Mouse (Mus musculus) small intestine, adult 2 months (tissue): ENCODE results near the gene Bak1. TPM values are rescaled to one million over a fixed set of nuclear protein-coding genes. Genes with fewer than 3 reads are reported as not detected.

ENCODE experiments used
- H3K27ac ChIP-seq: fragments of 200-500 bp; 2 replicates; pipeline ENCODE4 v1.5.1; 2012; ENCODE audit warnings: low read depth, low read length, control low read depth, inconsistent platforms; ENCODE audit not compliant: insufficient read depth
- H3K27me3 ChIP-seq: fragments of 200-500 bp; 2 replicates; pipeline ENCODE4 v1.6.1; 2012; ENCODE audit warnings: mild to moderate bottlenecking, moderate library complexity, low read length, inconsistent platforms; ENCODE audit not compliant: control insufficient read depth, insufficient read depth
- H3K36me3 ChIP-seq: fragments of 200-500 bp; 2 replicates; pipeline ENCODE4 v1.6.1; 2012; ENCODE audit warnings: mild to moderate bottlenecking, low read length, control low read depth, inconsistent platforms; ENCODE audit not compliant: control insufficient read depth, insufficient read depth
- H3K4me1 ChIP-seq: fragments of 200-500 bp; 2 replicates; pipeline ENCODE4 v1.6.1; 2012; ENCODE audit warnings: low read length, inconsistent platforms, mixed read lengths; ENCODE audit not compliant: control insufficient read depth, insufficient read depth, insufficient read length
- H3K4me3 ChIP-seq: fragments of 200-500 bp; 2 replicates; pipeline ENCODE4 v1.5.1; 2012; ENCODE audit warnings: low read depth, mild to moderate bottlenecking, control low read depth, inconsistent platforms, low read length, moderate library complexity
- CTCF ChIP-seq: fragments of 200-500 bp; IDR thresholded peaks from 2 replicates; pipeline ENCODE4 v1.5.1; 2012; ENCODE audit warnings: low read depth, mild to moderate bottlenecking, control low read depth, inconsistent platforms, low read length, moderate library complexity, mixed read lengths; ENCODE audit not compliant: insufficient replicate concordance, insufficient read length; ENCODE audit errors: extremely low read depth
- POLR2A ChIP-seq: fragments of 200-500 bp; IDR thresholded peaks from 2 replicates; pipeline ENCODE4 v1.6.1; 2012; ENCODE audit warnings: low read depth, mild to moderate bottlenecking, control low read depth, inconsistent platforms, low read length, moderate library complexity
- WGBS: fragments of 180-500 bp; shearing (Covaris S2); methylation state at CpG from one replicate; pipeline ENCODE4 v1.1.7; 2018; 5-methylcytosine and 5-hydroxymethylcytosine counted together
- polyA plus RNA-seq: library from polyadenylated mRNA; depleted of rRNA; stranded (reverse); fragments of >200 nt; gene quantifications from 2 replicates; pipeline ENCODE4 v1.2.3, GENCODE M21; 2012

Gene Bak1
- polyA plus RNA-seq, 1 experiment = 265 TPM

DNA sequence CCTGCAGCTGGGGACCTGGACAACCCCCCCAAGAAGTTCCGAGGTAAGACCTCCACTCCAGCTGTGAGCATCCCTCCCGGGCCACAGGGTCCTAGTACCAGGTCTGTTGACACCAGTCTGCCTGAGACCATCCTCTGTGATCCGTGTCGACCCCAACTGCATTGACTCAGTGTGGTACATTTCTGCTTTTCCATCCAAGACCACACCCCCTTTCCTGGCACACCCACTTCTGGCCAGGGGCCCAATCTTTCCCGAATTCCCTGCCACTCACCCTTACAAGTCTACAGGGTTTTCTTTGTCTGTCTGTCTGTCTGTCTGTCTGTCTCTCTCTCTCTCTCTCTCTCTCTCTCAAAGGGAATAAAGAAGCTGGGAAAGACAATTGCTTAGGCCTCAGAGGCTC is 44.3 kb upstream of the Bak1 start:
- H3K4me1 ChIP-seq = peaks cover 35% of the 10 kb centered on the region
- TF ChIP-seq POLR2A (no peak), CTCF (no peak)
- H3K27me3 ChIP-seq = no peaks in the 10 kb centered on the region
- no peak overlapping the region for H3K4me3 ChIP-seq
- H3K27ac ChIP-seq = no peak overlapping the region
- peaks cover 19% of the 10 kb centered on the region for H3K36me3 ChIP-seq
- whole genome bisulfite sequencing = 58% methylated on average over 5 of the region's 5 CpGs

- TF ChIP-seq POLR2A (no peak), CTCF (no peak)
- Histone ChIP-seq H3K4me3 (no peak overlapping the region), H3K27me3 (no peaks in the 10 kb centered on the region), H3K27ac (no peak overlapping the region), H3K4me1 (peaks cover 35% of the 10 kb centered on the region), H3K36me3 (peaks cover 13% of the 10 kb centered on the region; the same call in 1 of the 2 replicates)
- 98% methylated on average over 8 of the region's 8 CpGs for WGBS
Measured at GRCm38 (mm10) chr17:27072363-27072762, 43.6 kb upstream of the Bak1 start.

GRCm38 (mm10) chr17:27071630-27072029 is 42.8 kb upstream of the Bak1 start:
- H3K27ac ChIP-seq = no peak overlapping the region
- H3K4me1 ChIP-seq = peaks cover 42% of the 10 kb centered on the region
- no peak overlapping the region for H3K4me3 ChIP-seq
- TF ChIP-seq POLR2A (no peak), CTCF (peak; percentile 71; the same call in 1 of the 2 replicates)
- peaks cover 11% of the 10 kb centered on the region; the same call in 1 of the 2 replicates for H3K36me3 ChIP-seq
- WGBS = 39% methylated on average over 6 of the region's 6 CpGs
- H3K27me3 ChIP-seq = no peaks in the 10 kb centered on the region

- TF ChIP-seq POLR2A (no peak), CTCF (no peak)
- 89% methylated on average over 7 of the region's 7 CpGs for WGBS
- H3K4me3 ChIP-seq = no peak overlapping the region
Measured at GRCm38 (mm10) chr17:27070913-27071312, 42.1 kb upstream of the Bak1 start.

DNA sequence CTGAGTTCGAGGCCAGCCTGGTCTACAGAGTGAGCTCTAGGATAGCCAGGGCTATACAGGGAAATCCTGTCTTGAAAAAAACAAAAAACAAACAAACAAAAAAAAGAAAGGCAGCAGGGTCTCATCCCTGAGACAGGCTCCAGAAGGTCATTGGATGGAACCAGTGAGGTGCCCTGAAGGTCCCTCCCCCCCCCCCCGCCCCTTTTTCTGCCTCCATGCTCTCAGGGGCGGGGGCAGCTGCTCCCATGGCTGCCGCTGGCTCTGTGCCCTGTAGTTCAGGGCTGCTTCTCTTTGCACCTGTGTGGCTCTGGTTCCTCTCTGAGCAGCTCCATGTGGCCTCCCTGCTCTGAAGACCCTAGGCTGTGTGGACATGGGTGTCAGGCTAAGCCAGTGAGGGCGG is 40.3 kb upstream of the Bak1 start:
- H3K36me3 ChIP-seq = 0 out of 2 replicates have a peak, but pooled peaks cover 4% of the 10 kb centered on the region
- no peak for TF ChIP-seq CTCF
- TF ChIP-seq POLR2A = no peak
- H3K27me3 ChIP-seq = no peaks in the 10 kb centered on the region
- WGBS = 58% methylated on average over 5 of the region's 5 CpGs
- H3K27ac ChIP-seq = 0 out of 2 replicates have a peak overlapping the region, but pooled peaks have one; percentile 8
- H3K4me1 ChIP-seq = peaks cover 49% of the 10 kb centered on the region
- H3K4me3 ChIP-seq = no peak overlapping the region

More at GRCm38 (mm10) chr17:27070913-27071312, 42.1 kb upstream of the Bak1 start:
- Histone ChIP-seq H3K27me3 (no peaks in the 10 kb centered on the region), H3K4me1 (peaks cover 48% of the 10 kb centered on the region), H3K27ac (no peak overlapping the region), H3K36me3 (peaks cover 8% of the 10 kb centered on the region; the same call in 1 of the 2 replicates)

- H3K36me3 ChIP-seq = 0 out of 2 replicates have a peak, but pooled peaks cover 2% of the 10 kb centered on the region
- H3K27me3 ChIP-seq = no peaks in the 10 kb centered on the region
- peak overlapping the region; percentile 72 for H3K27ac ChIP-seq
- no peak overlapping the region for H3K4me3 ChIP-seq
- 20% methylated on average over 7 of the region's 7 CpGs for WGBS
- peaks cover 50% of the 10 kb centered on the region for H3K4me1 ChIP-seq
- TF ChIP-seq CTCF (no peak), POLR2A (peak; percentile 20; the same call in 1 of the 2 replicates)
Measured at GRCm38 (mm10) chr17:27066065-27066464, 37.3 kb upstream of the Bak1 start.

- Histone ChIP-seq H3K4me1 (peaks cover 59% of the 10 kb centered on the region), H3K27me3 (no peaks in the 10 kb centered on the region), H3K36me3 (0 out of 2 replicates have a peak, but pooled peaks cover 2% of the 10 kb centered on the region), H3K4me3 (no peak overlapping the region), H3K27ac (no peak overlapping the region)
- WGBS = 38% methylated on average over 2 of the region's 2 CpGs
- no peak for TF ChIP-seq CTCF
- no peak for TF ChIP-seq POLR2A
Measured at GRCm38 (mm10) chr17:27064195-27064594, 35.4 kb upstream of the Bak1 start.
